Mouse (Mus musculus) neural tube, embryonic 15.5 days (tissue): ENCODE measurements around the gene Nuak2. TPM values are rescaled to one million over a fixed set of nuclear protein-coding genes. Genes with fewer than 3 reads are reported as not detected.

Experiments
- ATAC-seq: fragments of 200-750 bp; cut with Nextera tagmentation; 2 replicates; pipeline ENCODE4 v1.8.0; 2017; ENCODE audit warnings: mild to moderate bottlenecking, moderate TSS enrichment, moderate library complexity; ENCODE audit not compliant: low FRiP score
- H3K27ac ChIP-seq: fragments of 300-500 bp; sonication (generic); replicated peaks from 2 replicates; pipeline ENCODE4 v1.5.1; 2015; ENCODE audit warnings: mild to moderate bottlenecking, inconsistent platforms
- H3K27me3 ChIP-seq: fragments of 300-500 bp; sonication (generic); replicated peaks from 2 replicates; pipeline ENCODE4 v1.6.1; 2015; ENCODE audit warnings: inconsistent platforms
- H3K36me3 ChIP-seq: fragments of 300-500 bp; sonication (generic); 2 replicates; pipeline ENCODE4 v1.6.1; 2015; ENCODE audit warnings: inconsistent platforms
- H3K4me1 ChIP-seq: fragments of 300-500 bp; sonication (generic); 2 replicates; pipeline ENCODE4 v1.6.1; 2015; ENCODE audit warnings: inconsistent platforms
- H3K4me2 ChIP-seq: fragments of 300-500 bp; sonication (generic); 2 replicates; pipeline ENCODE4 v1.6.1; 2015; ENCODE audit warnings: inconsistent platforms, mild to moderate bottlenecking, moderate library complexity
- H3K4me3 ChIP-seq: fragments of 300-500 bp; sonication (generic); replicated peaks from 2 replicates; pipeline ENCODE4 v1.5.1; 2015; ENCODE audit warnings: mild to moderate bottlenecking, inconsistent platforms
- H3K9ac ChIP-seq: fragments of 300-500 bp; sonication (generic); replicated peaks from 2 replicates; pipeline ENCODE4 v1.6.1; 2015; ENCODE audit warnings: mild to moderate bottlenecking, inconsistent platforms
- H3K9me3 ChIP-seq: fragments of 300-500 bp; sonication (generic); replicated peaks from 2 replicates; pipeline ENCODE4 v1.6.1; 2016; ENCODE audit warnings: inconsistent platforms
- WGBS: fragments of 180-500 bp; shearing (Covaris S2); methylation state at CpG from one replicate; pipeline ENCODE4 v1.1.7; 2015; ENCODE audit warnings: mixed read lengths; 5-methylcytosine and 5-hydroxymethylcytosine counted together
- polyA plus RNA-seq: library from polyadenylated mRNA; unstranded; fragments of >200 nt; fragmentation: Nextera tagmentation; extraction: Ambion mirVana; gene quantifications from 2 replicates; pipeline ENCODE4 v1.2.1, GENCODE M21; 2015

Nuak2 gene
- polyA plus RNA-seq, 1 experiment from 2014 or later = 7.1 TPM

GRCm38 (mm10) chr1:132299744-132300143 is 16.2 kb upstream of the Nuak2 start:
- H3K4me1 ChIP-seq = peaks cover 47% of the 10 kb centered on the region
- H3K4me3 ChIP-seq = peak overlapping the region; percentile 62
- peak overlapping the region; percentile 98 for H3K4me2 ChIP-seq
- no peak overlapping the region for H3K27ac ChIP-seq
- peak overlapping the region; percentile 80; the same call in 1 of the 2 replicates for H3K9ac ChIP-seq
- WGBS = 85% methylated on average over 5 of the region's 5 CpGs
- H3K36me3 ChIP-seq = no peaks in the 10 kb centered on the region
- peaks cover 8% of the 10 kb centered on the region for H3K27me3 ChIP-seq
- H3K9me3 ChIP-seq = no peaks in the 10 kb centered on the region
- ATAC-seq = no peak

GRCm38 (mm10) chr1:132301242-132301641 is 14.7 kb upstream of the Nuak2 start:
- Histone ChIP-seq H3K9ac (no peak overlapping the region), H3K4me1 (peaks cover 39% of the 10 kb centered on the region), H3K27me3 (peaks cover 8% of the 10 kb centered on the region), H3K4me3 (no peak overlapping the region), H3K27ac (no peak overlapping the region), H3K36me3 (no peaks in the 10 kb centered on the region), H3K4me2 (peak overlapping the region; percentile 98), H3K9me3 (no peaks in the 10 kb centered on the region)
- 52% methylated on average over 5 of the region's 5 CpGs for WGBS
- no peak for ATAC-seq

GRCm38 (mm10) chr1:132302341-132302866 is 13.5 kb upstream of the Nuak2 start:
- Histone ChIP-seq H3K4me2 (no peak overlapping the region), H3K4me1 (peaks cover 38% of the 10 kb centered on the region), H3K4me3 (no peak overlapping the region)

GRCm38 (mm10) chr1:132304618-132305214 is 11.2 kb upstream of the Nuak2 start:
- no peak overlapping the region for H3K27ac ChIP-seq
- H3K27me3 ChIP-seq = peaks cover 7% of the 10 kb centered on the region
- no peaks in the 10 kb centered on the region for H3K36me3 ChIP-seq
- peaks cover 18% of the 10 kb centered on the region for H3K4me1 ChIP-seq
- ATAC-seq = no peak
- no peak overlapping the region for H3K9ac ChIP-seq
- WGBS = 43% methylated on average over 9 of the region's 9 CpGs
- H3K9me3 ChIP-seq = no peaks in the 10 kb centered on the region
- H3K4me2 ChIP-seq = no peak overlapping the region
- no peak overlapping the region for H3K4me3 ChIP-seq

More at GRCm38 (mm10) chr1:132302341-132302866, 13.5 kb upstream of the Nuak2 start:
- 85% methylated on average over 9 of the region's 9 CpGs for WGBS
- Histone ChIP-seq H3K27me3 (peaks cover 8% of the 10 kb centered on the region), H3K9ac (no peak overlapping the region), H3K27ac (no peak overlapping the region), H3K9me3 (no peaks in the 10 kb centered on the region), H3K36me3 (no peaks in the 10 kb centered on the region)
- ATAC-seq = no peak

GRCm38 (mm10) chr1:132306160-132306559 is 9.8 kb upstream of the Nuak2 start:
- Histone ChIP-seq H3K27ac (no peak overlapping the region), H3K4me1 (peaks cover 7% of the 10 kb centered on the region; the same call in 1 of the 2 replicates), H3K36me3 (no peaks in the 10 kb centered on the region), H3K4me2 (no peak overlapping the region), H3K27me3 (peaks cover 7% of the 10 kb centered on the region; the same call in 1 of the 2 replicates), H3K9ac (no peak overlapping the region), H3K9me3 (no peaks in the 10 kb centered on the region), H3K4me3 (no peak overlapping the region)
- 50% methylated on average over 4 of the region's 4 CpGs for WGBS
- ATAC-seq = no peak

- peaks cover 6% of the 10 kb centered on the region; the same call in 1 of the 2 replicates for H3K27me3 ChIP-seq
- H3K9me3 ChIP-seq = no peaks in the 10 kb centered on the region
- WGBS = 24% methylated on average over 4 of the region's 4 CpGs
- no peak overlapping the region for H3K9ac ChIP-seq
- no peak overlapping the region for H3K27ac ChIP-seq
- no peak overlapping the region for H3K4me2 ChIP-seq
- H3K4me3 ChIP-seq = no peak overlapping the region
- ATAC-seq = 0 out of 2 replicates have a peak, but pooled peaks have one; percentile 14
- peaks cover 3% of the 10 kb centered on the region; the same call in 1 of the 2 replicates for H3K4me1 ChIP-seq
- H3K36me3 ChIP-seq = no peaks in the 10 kb centered on the region
These were observed 9.1 kb upstream of the Nuak2 start for GRCm38 (mm10) chr1:132306808-132307207.

GRCm38 (mm10) chr1:132307962-132308361 is 8.0 kb upstream of the Nuak2 start:
- Histone ChIP-seq H3K9me3 (no peaks in the 10 kb centered on the region), H3K27ac (no peak overlapping the region), H3K4me3 (no peak overlapping the region), H3K27me3 (peaks cover 3% of the 10 kb centered on the region; the same call in 1 of the 2 replicates), H3K4me2 (no peak overlapping the region), H3K36me3 (no peaks in the 10 kb centered on the region), H3K4me1 (peaks cover 1% of the 10 kb centered on the region; the same call in 1 of the 2 replicates), H3K9ac (no peak overlapping the region)
- 87% methylated on average over 6 of the region's 6 CpGs for WGBS
- no peak for ATAC-seq

GRCm38 (mm10) chr1:132308674-132309073 is 7.3 kb upstream of the Nuak2 start:
- no peaks in the 10 kb centered on the region for H3K9me3 ChIP-seq
- 95% methylated on average over 7 of the region's 7 CpGs for WGBS
- H3K4me2 ChIP-seq = no peak overlapping the region
- no peak for ATAC-seq
- H3K36me3 ChIP-seq = no peaks in the 10 kb centered on the region
- H3K27ac ChIP-seq = no peak overlapping the region
- no peak overlapping the region for H3K4me3 ChIP-seq
- no peak overlapping the region for H3K9ac ChIP-seq
- no peaks in the 10 kb centered on the region for H3K4me1 ChIP-seq
- peaks cover 3% of the 10 kb centered on the region; the same call in 1 of the 2 replicates for H3K27me3 ChIP-seq

- Histone ChIP-seq H3K36me3 (no peaks in the 10 kb centered on the region), H3K9ac (no peak overlapping the region), H3K27me3 (peaks cover 13% of the 10 kb centered on the region; the same call in 1 of the 2 replicates), H3K4me1 (peaks cover 5% of the 10 kb centered on the region; the same call in 1 of the 2 replicates), H3K4me2 (no peak overlapping the region), H3K9me3 (no peaks in the 10 kb centered on the region), H3K4me3 (no peak overlapping the region), H3K27ac (no peak overlapping the region)
- no peak for ATAC-seq
- 77% methylated on average over 7 of the region's 7 CpGs for WGBS
These were observed 5.2 kb upstream of the Nuak2 start for GRCm38 (mm10) chr1:132310754-132311153.

GRCm38 (mm10) chr1:132311174-132311859 is 4.6 kb upstream of the Nuak2 start:
- H3K36me3 ChIP-seq = no peaks in the 10 kb centered on the region
- H3K27ac ChIP-seq = no peak overlapping the region
- H3K4me1 ChIP-seq = peaks cover 7% of the 10 kb centered on the region
- H3K9ac ChIP-seq = no peak overlapping the region
- H3K4me2 ChIP-seq = no peak overlapping the region
- 76% methylated on average over 10 of the region's 10 CpGs for WGBS
- ATAC-seq = no peak
- no peak overlapping the region for H3K4me3 ChIP-seq
- H3K27me3 ChIP-seq = peaks cover 13% of the 10 kb centered on the region; the same call in 1 of the 2 replicates
- no peaks in the 10 kb centered on the region for H3K9me3 ChIP-seq

- Histone ChIP-seq H3K4me3 (no peak overlapping the region), H3K27me3 (peaks cover 13% of the 10 kb centered on the region; the same call in 1 of the 2 replicates), H3K4me1 (peaks cover 14% of the 10 kb centered on the region), H3K9ac (no peak overlapping the region), H3K4me2 (no peak overlapping the region), H3K9me3 (no peaks in the 10 kb centered on the region), H3K27ac (no peak overlapping the region), H3K36me3 (no peaks in the 10 kb centered on the region)
- ATAC-seq = no peak
- 74% methylated on average over 2 of the region's 2 CpGs for WGBS
These were observed 3.9 kb upstream of the Nuak2 start for GRCm38 (mm10) chr1:132312043-132312442.

GRCm38 (mm10) chr1:132312703-132313102 is 3.2 kb upstream of the Nuak2 start:
- no peak overlapping the region for H3K27ac ChIP-seq
- no peak overlapping the region for H3K4me2 ChIP-seq
- peaks cover 13% of the 10 kb centered on the region; the same call in 1 of the 2 replicates for H3K27me3 ChIP-seq
- WGBS = 61% methylated on average over 3 of the region's 3 CpGs
- H3K4me1 ChIP-seq = peaks cover 21% of the 10 kb centered on the region
- no peaks in the 10 kb centered on the region for H3K36me3 ChIP-seq
- H3K4me3 ChIP-seq = no peak overlapping the region
- H3K9ac ChIP-seq = no peak overlapping the region
- no peak for ATAC-seq
- no peaks in the 10 kb centered on the region for H3K9me3 ChIP-seq
